Mouse (Mus musculus): ENCODE measurements around the gene Gm49027. TPM values are rescaled to one million over a fixed set of nuclear protein-coding genes. Genes with fewer than 3 reads are reported as not detected.
"Not testable (repeated sequence)": the region's sequence is repeated elsewhere in the genome, so short reads cannot be mapped to it uniquely, and the experiment has no call there.

The Gm49027 gene
- polyA plus RNA-seq, 1 experiment = 2.4 TPM

DNA sequence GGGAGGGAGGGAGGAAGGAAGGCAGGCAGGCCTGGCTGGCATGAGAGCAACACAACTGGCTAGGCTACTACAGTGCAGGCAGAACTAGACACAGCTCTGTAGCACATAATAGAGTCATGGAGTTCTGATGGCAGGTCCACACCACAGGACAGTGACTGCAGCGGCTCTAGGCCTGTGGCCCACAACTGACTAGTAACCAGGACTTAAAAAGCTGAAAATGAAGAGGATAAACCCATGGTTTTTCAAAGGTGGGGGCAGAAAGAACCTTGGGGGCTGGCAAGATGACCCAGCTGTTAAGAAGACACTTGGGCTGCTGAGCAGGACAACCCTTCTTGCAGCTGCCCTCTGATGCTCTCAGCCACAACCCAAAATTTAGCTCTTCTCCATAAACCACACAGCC, 3.7 kb downstream of the Gm49027 start:
- TF ChIP-seq POLR2A (IDR thresholded peaks at IDR 0.05; ENCODE audit: low read depth, low read length) = no peak
- no peak for TF ChIP-seq CTCF (IDR thresholded peaks at IDR 0.05; ENCODE audit: extremely low read depth, insufficient read depth, insufficient read length, insufficient replicate concordance)
- Histone ChIP-seq H3K4me1 (ENCODE audit: control insufficient read depth, insufficient read depth, insufficient read length) (peaks cover 4% of the 10 kb centered on the region), H3K27me3 (ENCODE audit: control insufficient read depth, insufficient read depth, low read length) (no peaks in the 10 kb centered on the region), H3K4me3 (ENCODE audit: extremely low read depth, insufficient read depth, insufficient read length) (no peak overlapping the region), H3K27ac (ENCODE audit: insufficient read depth, low read length) (no peak overlapping the region), H3K36me3 (ENCODE audit: control insufficient read depth, insufficient read depth, low read length) (peaks cover 6% of the 10 kb centered on the region)
- 93% methylated on average over 1 of the region's 1 CpGs for WGBS
- no peak for DNase-seq (ENCODE audit: low read depth in 1 of 2, low spot score in 2 of 2)

DNA sequence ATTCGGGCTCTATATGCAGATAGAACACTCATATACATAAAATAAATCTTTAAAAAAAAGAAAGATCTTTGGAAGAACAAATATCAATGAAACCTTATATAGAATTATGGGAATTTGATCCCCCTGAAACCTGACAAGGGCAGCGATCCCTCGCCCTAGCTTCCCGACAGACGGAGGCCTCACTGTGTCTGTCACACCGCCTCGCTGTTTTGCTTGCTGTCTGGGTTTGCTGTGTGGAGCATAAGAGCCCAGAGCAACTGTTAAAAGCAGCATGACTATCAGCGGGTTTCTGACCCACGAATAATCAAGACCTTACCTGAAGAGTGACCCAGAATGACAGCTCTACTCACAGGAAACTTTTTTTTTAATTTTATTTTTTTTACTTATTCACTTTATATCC, 4.6 kb downstream of the Gm49027 start:
- TF ChIP-seq CTCF (IDR thresholded peaks at IDR 0.05; ENCODE audit: extremely low read depth, insufficient read depth, insufficient read length, insufficient replicate concordance) (no peak), POLR2A (IDR thresholded peaks at IDR 0.05; ENCODE audit: low read depth, low read length) (no peak)
- Histone ChIP-seq H3K4me1 (ENCODE audit: control insufficient read depth, insufficient read depth, insufficient read length) (peaks cover 4% of the 10 kb centered on the region), H3K27me3 (ENCODE audit: control insufficient read depth, insufficient read depth, low read length) (no peaks in the 10 kb centered on the region), H3K36me3 (ENCODE audit: control insufficient read depth, insufficient read depth, low read length) (peaks cover 6% of the 10 kb centered on the region), H3K27ac (ENCODE audit: insufficient read depth, low read length) (no peak overlapping the region), H3K4me3 (ENCODE audit: extremely low read depth, insufficient read depth, insufficient read length) (no peak overlapping the region)
- WGBS = 95% methylated on average over 9 of the region's 9 CpGs
- DNase-seq (ENCODE audit: low read depth in 1 of 2, low spot score in 2 of 2) = no peak

- Histone ChIP-seq H3K4me1 (ENCODE audit: control insufficient read depth, insufficient read depth, insufficient read length) (no peaks in the 10 kb centered on the region), H3K27ac (ENCODE audit: insufficient read depth, low read length) (no peak overlapping the region), H3K4me3 (ENCODE audit: extremely low read depth, insufficient read depth, insufficient read length) (no peak overlapping the region), H3K27me3 (ENCODE audit: control insufficient read depth, insufficient read depth, low read length) (no peaks in the 10 kb centered on the region), H3K36me3 (ENCODE audit: control insufficient read depth, insufficient read depth, low read length) (peaks cover 8% of the 10 kb centered on the region)
- TF ChIP-seq CTCF (IDR thresholded peaks at IDR 0.05; ENCODE audit: extremely low read depth, insufficient read depth, insufficient read length, insufficient replicate concordance) (no peak), POLR2A (IDR thresholded peaks at IDR 0.05; ENCODE audit: low read depth, low read length) (no peak)
- 94% methylated on average over 5 of the region's 5 CpGs for WGBS
- DNase-seq (ENCODE audit: low read depth in 1 of 2, low spot score in 2 of 2) = no peak
Measured at GRCm38 (mm10) chr5:123514871-123515270, 10.4 kb downstream of the Gm49027 start.

DNA sequence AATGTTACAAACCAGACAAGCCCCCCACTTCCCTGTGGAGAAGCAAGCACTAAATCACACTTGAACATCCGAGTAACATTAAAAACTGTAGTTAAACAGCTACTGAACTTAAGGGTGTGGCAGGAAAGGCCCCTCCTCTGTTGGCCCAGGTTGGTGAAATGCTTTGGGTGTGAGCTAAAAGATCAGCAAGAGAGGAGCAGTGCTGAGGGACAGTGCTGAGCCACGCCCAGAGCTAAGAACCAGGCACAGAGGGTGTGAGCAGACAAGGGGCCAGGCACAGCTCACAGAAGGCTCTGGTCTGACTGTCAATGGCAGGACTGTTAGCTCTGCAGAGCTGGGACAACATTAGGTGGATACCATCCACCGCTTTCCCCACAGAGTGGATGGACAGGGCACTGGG, 13.2 kb downstream of the Gm49027 start:
- TF ChIP-seq POLR2A (IDR thresholded peaks at IDR 0.05; ENCODE audit: low read depth, low read length) (no peak), CTCF (IDR thresholded peaks at IDR 0.05; ENCODE audit: extremely low read depth, insufficient read depth, insufficient read length, insufficient replicate concordance) (no peak)
- Histone ChIP-seq H3K27me3 (ENCODE audit: control insufficient read depth, insufficient read depth, low read length) (peaks cover 6% of the 10 kb centered on the region), H3K27ac (ENCODE audit: insufficient read depth, low read length) (no peak overlapping the region), H3K36me3 (ENCODE audit: control insufficient read depth, insufficient read depth, low read length) (peaks cover 3% of the 10 kb centered on the region), H3K4me3 (ENCODE audit: extremely low read depth, insufficient read depth, insufficient read length) (no peak overlapping the region), H3K4me1 (ENCODE audit: control insufficient read depth, insufficient read depth, insufficient read length) (peaks cover 6% of the 10 kb centered on the region; the same call in 1 of the 2 replicates)
- 84% methylated on average over 3 of the region's 3 CpGs for WGBS
- DNase-seq (ENCODE audit: low read depth in 1 of 2, low spot score in 2 of 2) = no peak

GRCm38 (mm10) chr5:123511426-123511825, 13.9 kb downstream of the Gm49027 start:
- 77% methylated on average over 3 of the region's 3 CpGs for WGBS
- H3K36me3 ChIP-seq (ENCODE audit: control insufficient read depth, insufficient read depth, low read length); DNase-seq (ENCODE audit: low read depth in 1 of 2, low spot score in 2 of 2); H3K27ac ChIP-seq (ENCODE audit: insufficient read depth, low read length); H3K4me3 ChIP-seq (ENCODE audit: extremely low read depth, insufficient read depth, insufficient read length); H3K4me1 ChIP-seq (ENCODE audit: control insufficient read depth, insufficient read depth, insufficient read length); H3K27me3 ChIP-seq (ENCODE audit: control insufficient read depth, insufficient read depth, low read length): not testable (repeated sequence)

DNA sequence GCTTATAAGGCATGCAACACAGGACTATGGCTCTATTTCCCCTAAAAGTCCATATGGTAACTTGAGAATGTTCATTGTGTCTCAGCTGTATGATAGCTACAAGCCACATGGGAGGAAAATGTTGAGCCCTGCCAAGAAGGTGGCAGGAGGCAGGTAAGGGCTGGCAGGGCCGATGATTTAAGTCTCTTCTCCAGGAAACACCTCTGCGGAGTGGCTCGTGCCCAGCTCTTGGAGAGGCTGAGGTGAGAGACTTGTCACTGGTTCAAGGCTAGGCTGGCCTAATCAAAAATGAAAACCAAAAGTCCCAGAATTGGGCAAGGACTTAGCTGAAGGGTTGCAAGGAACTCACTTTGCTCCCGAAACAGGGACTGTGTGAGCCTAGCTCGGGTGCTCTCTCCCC, 15.1 kb downstream of the Gm49027 start, which contains the start of gene B3gnt4:
B3gnt4 (plus strand) TSS at position 301 of the 400 bp plus-strand sequence.
- Histone ChIP-seq H3K4me3 (ENCODE audit: extremely low read depth, insufficient read depth, insufficient read length) (no peak within 1 kb of the TSS), H3K27me3 (ENCODE audit: control insufficient read depth, insufficient read depth, low read length) (peaks cover 6% of the 10 kb centered on the region), H3K27ac (ENCODE audit: insufficient read depth, low read length) (no peak within 1 kb of the TSS), H3K4me1 (ENCODE audit: control insufficient read depth, insufficient read depth, insufficient read length) (peaks cover 6% of the 10 kb centered on the region; the same call in 1 of the 2 replicates), H3K36me3 (ENCODE audit: control insufficient read depth, insufficient read depth, low read length) (no peaks in the 10 kb centered on the region; the same call in 1 of the 2 replicates)
- DNase-seq (ENCODE audit: low read depth in 1 of 2, low spot score in 2 of 2) = no peak
- WGBS = 84% methylated on average over 5 of the region's 5 CpGs
- TF ChIP-seq POLR2A (IDR thresholded peaks at IDR 0.05; ENCODE audit: low read depth, low read length) (no peak), CTCF (IDR thresholded peaks at IDR 0.05; ENCODE audit: extremely low read depth, insufficient read depth, insufficient read length, insufficient replicate concordance) (no peak)

GRCm38 (mm10) chr5:123508921-123509320, 16.4 kb downstream of the Gm49027 start:
- H3K36me3 ChIP-seq (ENCODE audit: control insufficient read depth, insufficient read depth, low read length) = no peaks in the 10 kb centered on the region; the same call in 1 of the 2 replicates
- WGBS = 19% methylated on average over 12 of the region's 12 CpGs
- H3K27ac ChIP-seq (ENCODE audit: insufficient read depth, low read length) = no peak overlapping the region
- no peak for TF ChIP-seq POLR2A (IDR thresholded peaks at IDR 0.05; ENCODE audit: low read depth, low read length)
- no peak for TF ChIP-seq CTCF (IDR thresholded peaks at IDR 0.05; ENCODE audit: extremely low read depth, insufficient read depth, insufficient read length, insufficient replicate concordance)
- H3K27me3 ChIP-seq (ENCODE audit: control insufficient read depth, insufficient read depth, low read length) = peaks cover 6% of the 10 kb centered on the region
- no peak for DNase-seq (ENCODE audit: low read depth in 1 of 2, low spot score in 2 of 2)
- peak overlapping the region; percentile 47; the same call in 1 of the 2 replicates for H3K4me3 ChIP-seq (ENCODE audit: extremely low read depth, insufficient read depth, insufficient read length)
- H3K4me1 ChIP-seq (ENCODE audit: control insufficient read depth, insufficient read depth, insufficient read length) = peaks cover 6% of the 10 kb centered on the region; the same call in 1 of the 2 replicates

Data from spleen, adult 2 months (tissue).